Mouse (Mus musculus): ENCODE data around the gene Htatsf1. TPM values are rescaled to one million over a fixed set of nuclear protein-coding genes. Genes with fewer than 3 reads are reported as not detected.

The Htatsf1 gene
- 85.1 and 93.0 TPM in 2 replicates for polyA plus RNA-seq (2016; fragmentation: Nextera tagmentation; extraction: Ambion mirVana)

DNA sequence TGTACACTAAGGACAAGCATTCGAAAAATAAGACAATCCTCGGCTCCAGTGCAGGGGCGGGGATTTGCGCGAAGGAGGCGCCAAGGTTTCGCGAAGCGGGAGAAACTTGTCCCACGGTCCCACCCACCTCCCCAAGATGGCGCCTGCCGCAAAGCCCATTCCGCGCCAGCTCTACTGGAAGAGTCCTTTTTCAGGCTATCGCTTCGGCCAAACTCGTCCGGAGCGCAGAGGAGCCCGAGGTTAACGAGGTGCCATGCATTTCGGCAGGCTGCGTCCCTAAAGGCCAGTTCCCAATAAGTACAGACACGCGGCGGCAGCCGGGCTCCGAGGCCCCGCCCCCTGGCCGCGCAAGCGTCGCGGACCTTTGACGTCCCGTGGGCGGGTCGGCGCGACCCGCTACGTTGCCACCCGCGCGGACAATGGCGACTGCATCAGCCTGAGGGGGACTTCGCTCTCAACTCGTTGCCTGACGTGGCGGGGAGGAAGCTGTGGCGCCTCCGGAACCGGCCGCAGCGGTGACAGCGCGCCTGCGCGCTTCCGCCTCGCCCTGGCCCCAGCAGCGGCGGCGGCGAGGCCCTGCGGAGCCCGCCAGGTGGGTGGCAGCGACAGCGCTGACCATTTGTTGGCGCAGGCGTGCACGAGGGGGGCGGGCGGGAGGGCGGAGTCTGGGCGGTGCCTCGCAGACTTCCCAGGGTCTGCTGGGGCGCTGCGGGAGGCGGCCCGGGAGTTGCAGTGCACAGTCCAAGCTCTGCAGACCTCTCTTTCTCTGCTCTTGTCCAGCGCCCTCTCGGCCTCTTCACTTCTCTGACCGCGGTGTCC lies at the start of gene Htatsf1:
Htatsf1 (plus strand) TSS at position 410 of the 819 bp plus-strand sequence.
- Histone ChIP-seq H3K4me2 (replicated peaks) (peak within 1 kb of the TSS; percentile 53), H3K4me1 (no peaks in the 10 kb centered on the region), H3K36me3 (no peaks in the 10 kb centered on the region), H3K9me3 (no peaks in the 10 kb centered on the region), H3K4me3 (peak within 1 kb of the TSS; percentile 53), H3K27ac (peak within 1 kb of the TSS; percentile 93), H3K9ac (peak within 1 kb of the TSS; percentile 63), H3K27me3 (no peaks in the 10 kb centered on the region)
- 26% methylated on average over 80 of the region's 85 CpGs for WGBS
- ATAC-seq (ENCODE audit: insufficient number of reproducible peaks, insufficient read depth, low FRiP score, low TSS enrichment) = peak; percentile 97

DNA sequence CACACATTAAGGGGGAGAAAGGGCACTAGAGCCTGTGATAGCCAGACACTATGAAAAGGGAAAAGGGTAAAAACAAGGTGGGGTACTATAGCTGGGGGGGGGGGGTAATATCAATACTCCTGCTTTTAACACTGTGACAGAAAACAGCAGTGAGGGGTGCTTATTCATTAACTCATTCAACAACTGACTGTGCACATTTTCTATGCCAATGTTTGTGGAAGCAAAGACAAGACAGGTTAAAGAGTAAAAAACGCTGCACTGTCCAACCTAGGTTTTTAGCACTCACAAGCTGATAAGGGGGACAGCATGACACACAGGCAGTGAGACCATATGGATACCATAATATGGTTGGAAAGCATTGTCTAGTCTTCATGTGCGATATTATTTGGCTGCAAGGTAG lies 40.5 kb upstream of the Htatsf1 start:
- Histone ChIP-seq H3K9ac (no peak overlapping the region), H3K4me3 (no peak overlapping the region), H3K27ac (no peak overlapping the region), H3K36me3 (no peaks in the 10 kb centered on the region), H3K27me3 (no peaks in the 10 kb centered on the region), H3K4me1 (no peaks in the 10 kb centered on the region), H3K9me3 (no peaks in the 10 kb centered on the region), H3K4me2 (replicated peaks) (no peak overlapping the region)
- ATAC-seq (ENCODE audit: insufficient number of reproducible peaks, insufficient read depth, low FRiP score, low TSS enrichment) = no peak
- 76% methylated on average over 2 of the region's 2 CpGs for WGBS

DNA sequence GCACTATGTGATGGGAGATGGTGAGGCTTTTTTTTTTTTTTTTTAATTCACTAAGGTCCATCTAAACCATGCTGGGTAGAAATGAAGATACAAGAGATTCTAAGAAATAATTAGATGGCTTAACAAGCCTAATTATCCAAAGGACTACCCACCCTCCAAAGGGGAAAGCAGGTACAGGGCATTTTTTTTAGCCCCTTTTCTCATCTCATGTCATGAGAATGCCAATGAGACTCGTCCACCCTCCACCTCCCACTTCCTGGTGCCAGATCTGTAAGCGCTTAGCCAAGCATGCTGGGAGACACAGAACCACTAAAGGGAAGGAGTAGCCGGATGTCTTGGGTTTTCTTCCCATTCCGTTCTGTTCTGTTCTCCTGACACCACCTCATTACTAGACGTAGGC lies 10.6 kb upstream of the Htatsf1 start, which contains the start of gene Brs3:
Brs3 (plus strand) TSS at position 301 of the 400 bp plus-strand sequence.
- Histone ChIP-seq H3K9me3 (no peaks in the 10 kb centered on the region), H3K4me2 (replicated peaks) (no peak within 1 kb of the TSS), H3K36me3 (no peaks in the 10 kb centered on the region), H3K4me1 (no peaks in the 10 kb centered on the region), H3K9ac (no peak within 1 kb of the TSS), H3K27ac (no peak within 1 kb of the TSS), H3K4me3 (no peak within 1 kb of the TSS), H3K27me3 (no peaks in the 10 kb centered on the region)
- WGBS = 76% methylated on average over 5 of the region's 5 CpGs
- ATAC-seq (ENCODE audit: insufficient number of reproducible peaks, insufficient read depth, low FRiP score, low TSS enrichment) = no peak

DNA sequence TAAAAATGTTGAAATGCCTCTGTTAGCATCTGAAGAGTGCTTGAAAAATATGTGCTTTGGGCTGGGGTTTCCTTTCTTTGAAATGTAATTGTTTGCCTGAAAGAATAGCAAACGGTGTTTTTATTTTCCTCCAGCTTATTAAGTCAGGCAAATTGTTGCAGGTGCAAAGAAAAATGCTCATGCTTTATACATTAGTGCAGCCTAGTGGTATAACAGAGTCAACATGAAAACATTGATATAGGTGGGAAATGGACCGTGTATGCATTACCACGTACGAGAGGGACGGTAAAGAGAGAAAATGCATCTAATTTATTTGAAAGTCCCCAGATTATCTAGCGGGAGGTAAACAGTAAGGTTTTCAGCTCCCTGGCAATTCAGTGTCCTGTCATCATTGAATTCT lies 9.5 kb upstream of the Htatsf1 start:
- Histone ChIP-seq H3K4me3 (no peak overlapping the region), H3K4me2 (replicated peaks) (no peak overlapping the region), H3K27ac (no peak overlapping the region), H3K4me1 (no peaks in the 10 kb centered on the region), H3K9me3 (no peaks in the 10 kb centered on the region), H3K27me3 (no peaks in the 10 kb centered on the region), H3K36me3 (no peaks in the 10 kb centered on the region), H3K9ac (no peak overlapping the region)
- 83% methylated on average over 6 of the region's 6 CpGs for WGBS
- no peak for ATAC-seq (ENCODE audit: insufficient number of reproducible peaks, insufficient read depth, low FRiP score, low TSS enrichment)

DNA sequence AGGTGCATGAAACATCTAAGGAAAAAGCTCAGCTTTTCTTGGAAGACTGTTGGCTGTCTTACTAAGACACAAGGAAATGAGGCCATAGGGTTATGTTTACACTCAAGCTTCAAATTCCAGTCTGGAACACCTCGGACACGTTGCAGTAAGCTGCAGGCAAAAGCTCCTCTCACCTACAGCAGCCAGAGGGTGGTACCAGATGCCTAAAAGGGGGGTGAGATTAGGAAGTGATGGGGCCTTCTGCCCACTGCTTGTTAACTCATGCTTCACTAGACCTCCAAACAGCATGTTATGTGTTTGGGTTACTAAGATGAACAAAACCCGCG lies 572 bp upstream of the Htatsf1 start:
- H3K4me1 ChIP-seq = no peaks in the 10 kb centered on the region
- peak overlapping the region; percentile 93 for H3K27ac ChIP-seq
- peak overlapping the region; percentile 41 for H3K4me2 ChIP-seq (replicated peaks)
- H3K4me3 ChIP-seq = peak overlapping the region; percentile 53
- H3K9me3 ChIP-seq = no peaks in the 10 kb centered on the region
- no peaks in the 10 kb centered on the region for H3K27me3 ChIP-seq
- 0 out of 2 replicates have a peak overlapping the region, but pooled peaks have one; percentile 24 for H3K9ac ChIP-seq
- H3K36me3 ChIP-seq = no peaks in the 10 kb centered on the region
- 22% methylated on average over 4 of the region's 4 CpGs for WGBS
- ATAC-seq (ENCODE audit: insufficient number of reproducible peaks, insufficient read depth, low FRiP score, low TSS enrichment) = no peak; the same call in 1 of the 2 replicates

DNA sequence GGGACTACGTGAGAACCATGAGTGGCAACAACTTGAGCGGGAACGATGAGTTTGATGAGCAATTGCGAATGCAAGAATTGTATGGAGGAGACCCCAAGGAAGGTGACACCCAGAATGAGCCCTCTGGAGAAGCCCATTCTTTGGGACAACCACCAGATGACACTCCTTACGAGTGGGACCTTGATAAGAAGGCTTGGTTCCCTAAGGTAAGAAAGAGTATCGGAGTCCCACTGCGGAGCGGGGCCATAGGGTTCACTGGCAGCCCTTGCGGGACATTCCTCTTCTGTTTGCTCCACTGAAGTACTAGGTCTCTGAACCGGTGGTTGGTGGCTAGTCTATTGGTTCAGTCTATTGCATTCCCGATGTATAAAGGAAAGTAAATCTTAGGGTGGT lies 606 bp downstream of the Htatsf1 start:
- 24% methylated on average over 11 of the region's 11 CpGs for WGBS
- H3K36me3 ChIP-seq = no peaks in the 10 kb centered on the region
- no peaks in the 10 kb centered on the region for H3K27me3 ChIP-seq
- ATAC-seq (ENCODE audit: insufficient number of reproducible peaks, insufficient read depth, low FRiP score, low TSS enrichment) = peak; percentile 9; the same call in 1 of the 2 replicates
- H3K4me1 ChIP-seq = no peaks in the 10 kb centered on the region
- no peaks in the 10 kb centered on the region for H3K9me3 ChIP-seq
- H3K9ac ChIP-seq = peak overlapping the region; percentile 63
- no peak overlapping the region for H3K27ac ChIP-seq
- peak overlapping the region; percentile 53 for H3K4me2 ChIP-seq (replicated peaks)
- H3K4me3 ChIP-seq = peak overlapping the region; percentile 53

DNA sequence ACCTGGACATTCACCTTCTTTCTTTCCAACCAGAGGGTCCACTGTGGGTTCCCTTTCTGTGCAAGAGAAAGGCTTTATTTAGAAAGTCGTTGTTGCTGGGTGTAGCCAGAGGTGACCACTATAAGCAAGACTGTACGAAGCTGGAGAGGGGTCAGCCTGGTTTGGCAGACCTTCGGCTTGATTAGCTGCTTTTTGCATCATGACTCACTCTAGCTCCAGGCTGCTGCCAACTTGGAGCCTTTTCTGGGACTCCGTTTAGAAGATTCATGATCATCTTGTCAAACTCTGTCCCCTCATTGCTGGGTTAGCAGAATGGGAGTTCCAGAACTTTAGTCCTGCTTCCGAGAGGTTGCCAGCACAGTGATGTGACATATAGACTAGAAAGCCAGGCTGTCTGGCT lies 28.1 kb downstream of the Htatsf1 start:
- Histone ChIP-seq H3K4me2 (replicated peaks) (no peak overlapping the region), H3K4me3 (no peak overlapping the region), H3K36me3 (no peaks in the 10 kb centered on the region), H3K9ac (no peak overlapping the region), H3K4me1 (no peaks in the 10 kb centered on the region), H3K9me3 (no peaks in the 10 kb centered on the region), H3K27ac (no peak overlapping the region), H3K27me3 (no peaks in the 10 kb centered on the region)
- no peak for ATAC-seq (ENCODE audit: insufficient number of reproducible peaks, insufficient read depth, low FRiP score, low TSS enrichment)
- 82% methylated on average over 5 of the region's 5 CpGs for WGBS

DNA sequence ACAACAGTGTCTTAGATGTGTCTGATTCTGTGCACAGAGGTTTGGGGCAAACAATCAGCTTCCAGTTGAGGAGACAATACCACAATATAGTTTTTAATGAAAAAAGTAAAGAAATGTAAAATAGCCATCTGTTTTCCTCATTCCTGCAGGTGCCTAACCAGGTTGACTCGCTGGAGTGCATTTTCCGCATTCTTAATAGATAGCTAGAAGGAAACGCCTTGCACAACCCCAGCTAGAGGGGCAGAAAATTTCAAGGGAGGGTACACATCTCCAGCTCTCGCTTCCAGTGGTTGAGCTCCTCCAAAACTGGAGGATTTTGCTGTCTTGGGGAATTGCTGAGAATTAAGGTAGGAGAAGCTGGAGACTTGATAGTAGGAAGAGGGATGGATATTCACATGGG lies 34.4 kb downstream of the Htatsf1 start, which contains the start of gene Vgll1:
Vgll1 (plus strand) TSS at position 301 of the 400 bp plus-strand sequence.
- Histone ChIP-seq H3K36me3 (no peaks in the 10 kb centered on the region), H3K4me1 (no peaks in the 10 kb centered on the region), H3K4me2 (replicated peaks) (no peak within 1 kb of the TSS), H3K27ac (no peak within 1 kb of the TSS), H3K27me3 (no peaks in the 10 kb centered on the region), H3K9me3 (no peaks in the 10 kb centered on the region), H3K4me3 (no peak within 1 kb of the TSS), H3K9ac (no peak within 1 kb of the TSS)
- ATAC-seq (ENCODE audit: insufficient number of reproducible peaks, insufficient read depth, low FRiP score, low TSS enrichment) = no peak
- 83% methylated on average over 4 of the region's 4 CpGs for WGBS

DNA sequence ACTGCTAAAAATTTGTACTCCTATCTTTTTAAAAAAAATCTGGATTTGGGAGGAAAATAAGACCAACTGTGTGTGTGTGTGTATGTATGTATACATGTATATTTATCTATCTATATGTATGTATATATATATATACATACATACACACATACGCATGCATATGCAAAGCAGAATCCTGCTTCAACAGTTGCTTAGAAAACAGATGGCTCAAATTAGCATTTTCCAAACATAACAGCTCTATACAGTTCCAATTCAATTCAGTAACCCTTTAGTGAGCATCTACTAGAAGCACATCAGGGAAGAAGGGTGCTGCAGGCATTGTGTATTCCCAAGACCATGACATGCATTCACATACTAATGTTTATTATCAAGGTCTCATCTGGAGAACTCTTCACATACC lies 50.0 kb downstream of the Htatsf1 start:
- Histone ChIP-seq H3K36me3 (no peaks in the 10 kb centered on the region), H3K4me2 (replicated peaks) (no peak overlapping the region), H3K4me1 (no peaks in the 10 kb centered on the region), H3K4me3 (no peak overlapping the region), H3K27me3 (no peaks in the 10 kb centered on the region), H3K9me3 (no peaks in the 10 kb centered on the region), H3K27ac (no peak overlapping the region), H3K9ac (no peak overlapping the region)
- ATAC-seq (ENCODE audit: insufficient number of reproducible peaks, insufficient read depth, low FRiP score, low TSS enrichment) = no peak
- WGBS = 85% methylated on average over 1 of the region's 1 CpGs

DNA sequence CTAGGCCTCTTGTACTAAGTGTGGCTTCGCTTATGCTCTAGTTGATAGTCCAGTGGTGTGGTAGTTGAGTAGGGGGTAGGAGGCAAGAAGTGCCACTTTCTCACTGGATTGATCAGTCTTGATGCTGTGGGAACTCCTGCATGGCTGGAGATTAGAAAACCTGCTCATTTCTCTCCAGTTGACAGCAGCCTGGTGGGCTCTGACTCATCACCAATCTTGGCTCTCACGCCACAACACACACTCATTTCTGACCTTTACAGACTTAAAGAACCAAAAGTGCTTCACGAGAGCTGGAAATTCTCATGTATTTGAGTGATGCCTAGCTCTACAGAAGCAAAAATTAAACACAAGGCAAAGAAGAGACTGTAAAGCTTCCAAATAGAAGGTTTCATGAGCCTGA lies 53.6 kb downstream of the Htatsf1 start:
- no peak overlapping the region for H3K9ac ChIP-seq
- no peaks in the 10 kb centered on the region for H3K36me3 ChIP-seq
- no peaks in the 10 kb centered on the region for H3K27me3 ChIP-seq
- H3K27ac ChIP-seq = no peak overlapping the region
- no peak overlapping the region for H3K4me3 ChIP-seq
- H3K4me2 ChIP-seq (replicated peaks) = no peak overlapping the region
- ATAC-seq (ENCODE audit: insufficient number of reproducible peaks, insufficient read depth, low FRiP score, low TSS enrichment) = no peak
- 90% methylated on average over 3 of the region's 3 CpGs for WGBS
- H3K4me1 ChIP-seq = no peaks in the 10 kb centered on the region
- no peaks in the 10 kb centered on the region for H3K9me3 ChIP-seq

All from embryonic facial prominence, embryonic 12.5 days (tissue).